In the genomic region with DNA sequence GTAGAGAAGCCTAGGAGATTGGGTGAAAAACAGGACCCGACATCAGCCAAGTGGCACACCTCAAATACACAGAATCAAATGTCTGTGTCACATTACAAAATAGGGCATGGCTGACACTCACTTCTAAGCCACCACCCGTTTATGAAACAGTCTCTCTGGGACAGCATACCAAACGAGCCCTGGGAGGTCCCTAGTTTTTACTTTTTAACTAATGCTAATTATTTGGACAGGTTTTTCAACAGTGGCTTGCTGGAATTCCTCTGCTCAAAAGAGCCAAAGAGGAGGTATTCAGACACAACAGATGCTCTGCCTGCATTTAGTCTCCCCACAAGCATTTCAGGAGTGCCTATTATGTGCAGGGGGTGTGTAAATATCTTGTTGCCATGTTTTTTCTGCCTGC, we compare ENCODE assay signal across 22 mouse cellular contexts. TPM values are rescaled to one million over a fixed set of nuclear protein-coding genes. Genes with fewer than 3 reads are reported as not detected.
DNase-seq lines count a peak whose midpoint lies in the region; ATAC-seq and TF ChIP-seq lines count a peak whose summit lies in the region.
"Had no signal": no experiment of that assay in that cellular context is flagged by ENCODE, and none has a peak within 500 bp of the region (broad histone marks: within the 10 kb centered on the region; RNA-seq: fewer than 3 reads in every experiment).

No protein-coding gene starts in this region.

- DNase-seq in layer of hippocampus, adult 2 months (ENCODE audit: low spot score in 2 of 2): no peak
- no peak for DNase-seq in layer of hippocampus, adult 18-20 months (ENCODE audit: low spot score in 2 of 2)
- no peak for DNase-seq in midbrain, postnatal 0 days (ENCODE audit: low spot score)
- DNase-seq: adrenal gland, postnatal 14 days; cerebellum, adult 2 months; cerebellum, postnatal 25 days; gastrocnemius, postnatal 10 days; heart, adult 11 months; layer of hippocampus, adult 9-11 months; liver, embryonic 13.5 days; thymus, postnatal 14 days had no signal

- H3K36me3 ChIP-seq in midbrain, embryonic 15.5 days (replicated peaks): no peaks in the 10 kb centered on the region
- H3K36me3 ChIP-seq in midbrain, postnatal 0 days (ENCODE audit: insufficient read depth, low read length): no peaks in the 10 kb centered on the region
- H3K36me3 ChIP-seq in kidney, embryonic 15.5 days: no peaks in the 10 kb centered on the region
- H3K36me3 ChIP-seq: limb, embryonic 13.5 days; liver, embryonic 13.5 days had no signal

- H3K27me3 ChIP-seq in midbrain, embryonic 15.5 days (replicated peaks): no peaks in the 10 kb centered on the region
- no peaks in the 10 kb centered on the region for H3K27me3 ChIP-seq in midbrain, postnatal 0 days (ENCODE audit: insufficient read depth, low read length)
- H3K27me3 ChIP-seq in kidney, embryonic 15.5 days: no peaks in the 10 kb centered on the region
- H3K27me3 ChIP-seq: liver, embryonic 13.5 days; megakaryocyte, embryonic 14.5 days had no signal

- no peaks in the 10 kb centered on the region for H3K9me3 ChIP-seq in midbrain, embryonic 15.5 days
- H3K9me3 ChIP-seq in midbrain, postnatal 0 days (ENCODE audit: low read length): no peaks in the 10 kb centered on the region
- H3K9me3 ChIP-seq in kidney, embryonic 15.5 days (replicated peaks): no peaks in the 10 kb centered on the region
- H3K9me3 ChIP-seq: limb, embryonic 13.5 days; liver, embryonic 13.5 days had no signal

- H3K4me2 ChIP-seq in midbrain, embryonic 15.5 days: no peak overlapping the region
- H3K4me2 ChIP-seq in midbrain, postnatal 0 days (ENCODE audit: low read depth, low read length, poor library complexity, severe bottlenecking): no peak overlapping the region
- H3K4me2 ChIP-seq in kidney, embryonic 15.5 days: no peak overlapping the region
- H3K4me2 ChIP-seq: heart, embryonic 11.5 days; limb, embryonic 13.5 days; liver, embryonic 13.5 days had no signal

- 47% methylated on average over 3 of the region's 3 CpGs for WGBS in midbrain, embryonic 15.5 days
- 44% methylated on average over 3 of the region's 3 CpGs for WGBS in midbrain, postnatal 0 days
- whole genome bisulfite sequencing in kidney, embryonic 15.5 days: 46% methylated on average over 3 of the region's 3 CpGs

- TF ChIP-seq CTCF in layer of hippocampus, adult 2 months (conservative IDR thresholded peaks at IDR 0.05): no peak
- no peak for TF ChIP-seq CTCF in midbrain, postnatal 0 days (IDR thresholded peaks at IDR 0.05)

- peaks cover 18% of the 10 kb centered on the region for H3K4me1 ChIP-seq in midbrain, embryonic 15.5 days
- H3K4me1 ChIP-seq in midbrain, postnatal 0 days (ENCODE audit: insufficient read depth, low read length): 0 out of 2 replicates have a peak, but pooled peaks cover under 1% of the 10 kb centered on the region
- peaks cover 84% of the 10 kb centered on the region for H3K4me1 ChIP-seq in kidney, embryonic 15.5 days
- H3K4me1 ChIP-seq: liver, embryonic 13.5 days; megakaryocyte, embryonic 14.5 days had no signal

- peak overlapping the region; percentile 2; the same call in 1 of the 2 replicates for H3K27ac ChIP-seq in layer of hippocampus, adult 2 months
- 0 out of 2 replicates have a peak overlapping the region, but pooled peaks have one; percentile 1 for H3K27ac ChIP-seq in midbrain, embryonic 15.5 days
- H3K27ac ChIP-seq in midbrain, postnatal 0 days (ENCODE audit: low read depth, low read length): no peak overlapping the region
- peak overlapping the region; percentile 65 for H3K27ac ChIP-seq in kidney, embryonic 15.5 days
- H3K27ac ChIP-seq: hindbrain, postnatal 0 days; limb, embryonic 13.5 days; liver, embryonic 13.5 days had no signal

- no peak overlapping the region for H3K4me3 ChIP-seq in layer of hippocampus, adult 2 months
- H3K4me3 ChIP-seq in midbrain, embryonic 15.5 days: no peak overlapping the region
- H3K4me3 ChIP-seq in midbrain, postnatal 0 days (ENCODE audit: low read depth, low read length): no peak overlapping the region
- H3K4me3 ChIP-seq in kidney, embryonic 15.5 days (replicated peaks): no peak overlapping the region
- H3K4me3 ChIP-seq: limb, embryonic 13.5 days; liver, embryonic 13.5 days; megakaryocyte, embryonic 14.5 days had no signal

- no peak overlapping the region for H3K9ac ChIP-seq in midbrain, embryonic 15.5 days
- no peak overlapping the region for H3K9ac ChIP-seq in midbrain, postnatal 0 days (replicated peaks; ENCODE audit: low read length, poor library complexity, severe bottlenecking)
- no peak overlapping the region for H3K9ac ChIP-seq in kidney, embryonic 15.5 days
- H3K9ac ChIP-seq: limb, embryonic 13.5 days; liver, embryonic 13.5 days had no signal

- ATAC-seq in midbrain, embryonic 15.5 days (replicated peaks): no peak
- ATAC-seq in midbrain, postnatal 0 days (ENCODE audit: low FRiP score): no peak
- no peak for ATAC-seq in kidney, embryonic 15.5 days (replicated peaks; ENCODE audit: low FRiP score)
- no peak for ATAC-seq in inflammation-experienced regulatory T-cells, adult 6 months
- ATAC-seq in megakaryocyte progenitor cell, adult 5-6 weeks (replicated peaks; ENCODE audit: poor library complexity): no peak
- ATAC-seq: forebrain, embryonic 16.5 days; hindbrain, postnatal 0 days; intestine, postnatal 0 days; midbrain, embryonic 16.5 days had no signal

RNA-seq across cellular contexts. Expression of a gene that starts 44.7 kb away (rescaled TPM):
- 100 to 1,000 TPM in 1 of 2 experiments, 10 to 100 TPM in 1; 99.6 to 107 TPM for total RNA-seq in layer of hippocampus, adult 2 months (2021)
- total RNA-seq in layer of hippocampus, adult 18-20 months (2021): 100 to 1,000 TPM in 1 of 2 experiments, 10 to 100 TPM in 1; 99.4 to 107 TPM
- 13.2 and 18.1 TPM in 2 replicates for polyA plus RNA-seq in midbrain, embryonic 15.5 days (2015; fragmentation: Nextera tagmentation; extraction: Ambion mirVana)
- 11.9 and 15.4 TPM in 2 replicates for total RNA-seq in midbrain, postnatal 0 days (2014; rRNA removed)
- 8.0 and 9.2 TPM in 2 replicates for polyA plus RNA-seq in midbrain, postnatal 0 days (2015; fragmentation: Nextera tagmentation; extraction: Ambion mirVana)
- 6.9 and 7.1 TPM in 2 replicates for polyA plus RNA-seq in kidney, embryonic 15.5 days (2015; fragmentation: Nextera tagmentation; extraction: Ambion mirVana)
- polyA plus RNA-seq in inflammation-experienced regulatory T-cells, adult 6 months (2017; shearing (Covaris generic)): under 1 TPM in 2 of 3 experiments, not detected in 1; 0.12 to 0.17 TPM
- 0.02 TPM in 1 of 2 replicates, not detected in the other for total RNA-seq in megakaryocyte progenitor cell, adult 5-6 weeks (2015)
- 0.03 TPM in 1 of 2 replicates, not detected in the other for total RNA-seq in megakaryocyte progenitor cell, adult 5-6 weeks (2017)

Comparison
In these comparisons a context has a peak if more than half of its experiments do, and no peak if none do; other contexts are left out.
1. RNA of a gene that starts 44.7 kb away (total RNA-seq): 99.6 to 107 TPM in layer of hippocampus, adult 2 months, 99.4 to 107 TPM in layer of hippocampus, adult 18-20 months and 11.9 to 15.4 TPM in midbrain, postnatal 0 days; 0.02 to 0.03 TPM in megakaryocyte progenitor cell, adult 5-6 weeks; every median in the first group is over 10 times any median in the second.